Mouse (Mus musculus) MEL (cell line): ENCODE results near the gene Crhbp. TPM values are rescaled to one million over a fixed set of nuclear protein-coding genes. Genes with fewer than 3 reads are reported as not detected.

Source experiments
- DNase-seq: peaks from one replicate; pipeline ENCODE4 v3.0.0; 2011; ENCODE audit warnings: low read depth, low spot score
- H3K27ac ChIP-seq: 2 replicates; pipeline ENCODE4 v1.5.1; 2012; ENCODE audit warnings: low read depth, mild to moderate bottlenecking, control low read depth, low read length, moderate library complexity; ENCODE audit not compliant: control insufficient read depth
- H3K27me3 ChIP-seq, 2 experiments: fragments of 150-350 bp in 1 of 2; sonication (generic) in 1 of 2; 2 replicates each; pipeline ENCODE4 v1.6.1; 2012; ENCODE audit warnings: low read length in 2 of 2, mild to moderate bottlenecking in 2 of 2, improper control_type of control experiment in 1 of 2, moderate library complexity in 1 of 2; ENCODE audit not compliant: insufficient read depth in 2 of 2, control insufficient read depth in 1 of 2
- H3K36me3 ChIP-seq, 2 experiments: 2 replicates each; pipeline ENCODE4 v1.6.1; 2012 to 2014; ENCODE audit warnings: low read length in 2 of 2, improper control_type of control experiment in 1 of 2, inconsistent platforms in 1 of 2, mild to moderate bottlenecking in 1 of 2; ENCODE audit not compliant: insufficient read depth in 2 of 2, control insufficient read depth in 1 of 2
- H3K4me1 ChIP-seq, 2 experiments: fragments of 150-350 bp in 1 of 2; sonication (generic) in 1 of 2; 2 replicates each; pipeline ENCODE4 v1.6.1; 2012; ENCODE audit warnings: low read length in 2 of 2, improper control_type of control experiment in 1 of 2, mild to moderate bottlenecking in 1 of 2; ENCODE audit not compliant: insufficient read depth in 2 of 2, control insufficient read depth in 1 of 2
- H3K4me3 ChIP-seq, 2 experiments: fragments of 150-350 bp in 1 of 2; sonication (generic) in 1 of 2; 2 replicates each; pipeline ENCODE4 v1.5.1; 2012; ENCODE audit warnings: low read depth in 2 of 2, low read length in 2 of 2, mild to moderate bottlenecking in 2 of 2, moderate library complexity in 2 of 2, control low read depth in 1 of 2, improper control_type of control experiment in 1 of 2; ENCODE audit not compliant: control insufficient read depth in 1 of 2, insufficient read depth in 1 of 2
- H3K79me2 ChIP-seq: 2 replicates; pipeline ENCODE4 v1.6.1; 2012; ENCODE audit warnings: mild to moderate bottlenecking, low read length, moderate library complexity; ENCODE audit not compliant: control insufficient read depth, poor library complexity, insufficient read depth
- H3K9ac ChIP-seq: 2 replicates; pipeline ENCODE4 v1.6.1; 2012; ENCODE audit warnings: low read depth, mild to moderate bottlenecking, control low read depth, low read length, moderate library complexity; ENCODE audit not compliant: control insufficient read depth, poor library complexity, severe bottlenecking
- H3K9me3 ChIP-seq: fragments of 150-350 bp; sonication (generic); replicated peaks from 2 replicates; pipeline ENCODE4 v1.6.1; 2012; ENCODE audit warnings: mild to moderate bottlenecking, low read length, improper control_type of control experiment, moderate library complexity; ENCODE audit not compliant: insufficient read depth
- CTCF ChIP-seq, 3 experiments: IDR thresholded peaks in 2 of 3; conservative IDR thresholded peaks in 1 of 3; 2 replicates each; pipeline ENCODE4 v1.5.1; 2011 to 2012; ENCODE audit warnings: low read length in 3 of 3, low read depth in 2 of 3, mild to moderate bottlenecking in 2 of 3, improper control_type of control experiment in 1 of 3, inconsistent platforms in 1 of 3, mixed read lengths in 1 of 3, moderate library complexity in 1 of 3; ENCODE audit not compliant: control insufficient read depth in 1 of 3, insufficient read depth in 1 of 3, poor library complexity in 1 of 3, severe bottlenecking in 1 of 3
- ELF1 ChIP-seq: IDR thresholded peaks from 2 replicates; pipeline ENCODE4 v1.6.1; 2014; ENCODE audit warnings: low read depth, mild to moderate bottlenecking, inconsistent platforms, low read length, improper control_type of control experiment, moderate library complexity
- EP300 ChIP-seq, 2 experiments: IDR thresholded peaks; 2 replicates each; pipeline ENCODE4 v1.6.1; 2011; ENCODE audit warnings: improper control_type of control experiment in 2 of 2, low read length in 2 of 2, low read depth in 1 of 2, mild to moderate bottlenecking in 1 of 2
- GATA1 ChIP-seq: IDR thresholded peaks from 2 replicates; pipeline ENCODE4 v1.6.1; 2011; ENCODE audit warnings: low read depth, low read length, improper control_type of control experiment
- KAT2A ChIP-seq: conservative IDR thresholded peaks from 2 replicates; pipeline ENCODE4 v1.6.1; 2012; ENCODE audit warnings: low read depth, low read length, improper control_type of control experiment, inconsistent platforms
- MAFK ChIP-seq: IDR thresholded peaks from 2 replicates; pipeline ENCODE4 v1.6.1; 2011; ENCODE audit warnings: low read depth, mild to moderate bottlenecking, low read length, improper control_type of control experiment, borderline replicate concordance
- MAX ChIP-seq: IDR thresholded peaks from 2 replicates; pipeline ENCODE4 v1.6.1; 2011; ENCODE audit warnings: low read length, improper control_type of control experiment
- MEF2A ChIP-seq: IDR thresholded peaks from 2 replicates; pipeline ENCODE4 v1.6.1; 2014; ENCODE audit warnings: low read depth, mild to moderate bottlenecking, inconsistent platforms, low read length, improper control_type of control experiment; ENCODE audit not compliant: poor library complexity, insufficient replicate concordance, severe bottlenecking; ENCODE audit errors: extremely low read depth
- MXI1 ChIP-seq: IDR thresholded peaks from 2 replicates; pipeline ENCODE4 v1.6.1; 2011; ENCODE audit warnings: mild to moderate bottlenecking, low read depth, low read length, improper control_type of control experiment
- MYC ChIP-seq: IDR thresholded peaks from 2 replicates; pipeline ENCODE4 v1.6.1; 2011; ENCODE audit warnings: low read depth, mild to moderate bottlenecking, low read length, improper control_type of control experiment, moderate library complexity
- POLR2A ChIP-seq, 2 experiments: IDR thresholded peaks; 2 replicates each; pipeline ENCODE4 v1.6.1; 2011 to 2012; ENCODE audit warnings: low read length in 2 of 2, mild to moderate bottlenecking in 2 of 2, control low read depth in 1 of 2, improper control_type of control experiment in 1 of 2, low read depth in 1 of 2, moderate library complexity in 1 of 2; ENCODE audit not compliant: control insufficient read depth in 1 of 2, insufficient read depth in 1 of 2, poor library complexity in 1 of 2
- SIN3A ChIP-seq: IDR thresholded peaks from 2 replicates; pipeline ENCODE4 v1.6.1; 2012; ENCODE audit warnings: low read length, improper control_type of control experiment, inconsistent platforms
- TAL1 ChIP-seq: IDR thresholded peaks from 2 replicates; pipeline ENCODE4 v1.6.1; 2012; ENCODE audit warnings: mild to moderate bottlenecking, inconsistent platforms, low read length, moderate library complexity, mixed read lengths
- TBP ChIP-seq: IDR thresholded peaks from 2 replicates; pipeline ENCODE4 v1.8.0; 2011; ENCODE audit warnings: low read depth, low read length, improper control_type of control experiment
- TCF12 ChIP-seq: IDR thresholded peaks from 2 replicates; pipeline ENCODE4 v1.6.1; 2014; ENCODE audit warnings: low read depth, mild to moderate bottlenecking, inconsistent platforms, low read length, improper control_type of control experiment, moderate library complexity
- USF1 ChIP-seq: IDR thresholded peaks from 2 replicates; pipeline ENCODE4 v1.6.1; 2014; ENCODE audit warnings: low read depth, mild to moderate bottlenecking, inconsistent platforms, low read length, improper control_type of control experiment, moderate library complexity
- USF2 ChIP-seq, 2 experiments: IDR thresholded peaks; 2 replicates each; pipeline ENCODE4 v1.6.1; 2011 to 2012; ENCODE audit warnings: improper control_type of control experiment in 2 of 2, low read length in 2 of 2, borderline replicate concordance in 1 of 2, inconsistent platforms in 1 of 2, low read depth in 1 of 2, mild to moderate bottlenecking in 1 of 2; ENCODE audit not compliant: insufficient read depth in 1 of 2
- ZKSCAN1 ChIP-seq: IDR thresholded peaks from 2 replicates; pipeline ENCODE4 v1.6.1; 2012; ENCODE audit warnings: low read depth, mild to moderate bottlenecking, inconsistent platforms, low read length, improper control_type of control experiment, moderate library complexity
- ZMIZ1 ChIP-seq: IDR thresholded peaks from 2 replicates; pipeline ENCODE4 v1.6.1; 2012; ENCODE audit warnings: low read depth, mild to moderate bottlenecking, inconsistent platforms, low read length, improper control_type of control experiment, moderate library complexity
- polyA plus RNA-seq, 2 experiments: library from polyadenylated mRNA; stranded (reverse) in 1 of 2; unstranded in 1 of 2; fragments of >175 nt in 1 of 2; fragments of >200 nt in 1 of 2; gene quantifications; 2 replicates each; pipeline versions ENCODE4 v1.2.1 to v1.2.4; 2012; ENCODE audit warnings: low replicate concordance in 2 of 2, low read depth in 1 of 2; ENCODE audit not compliant: insufficient read length in 2 of 2, insufficient read depth in 1 of 2, missing spikeins in 1 of 2
- total RNA-seq: library from RNA; depleted of rRNA; stranded (reverse); fragments of 300-350 nt; gene quantifications from 2 replicates; pipeline ENCODE4 v1.2.3, GENCODE M21; 2012

The Crhbp gene
- total and polyA plus RNA-seq, 3 experiments = not detected

- no peak for TF ChIP-seq EP300 (IDR thresholded peaks at IDR 0.05; ENCODE audit: low read depth in 1 of 2, low read length in 2 of 2)
- no peak for TF ChIP-seq USF2 (IDR thresholded peaks at IDR 0.05; ENCODE audit: borderline replicate concordance in 1 of 2, insufficient read depth in 1 of 2, low read depth in 1 of 2, low read length in 2 of 2)
- no peak for TF ChIP-seq KAT2A
- no peak for TF ChIP-seq POLR2A (IDR thresholded peaks at IDR 0.05; ENCODE audit: control insufficient read depth in 1 of 2, insufficient read depth in 1 of 2, low read depth in 1 of 2, low read length in 2 of 2, poor library complexity in 1 of 2)
- TF ChIP-seq GATA1 = no peak
- TF ChIP-seq ZMIZ1 = no peak
- no peak for TF ChIP-seq USF1
- TF ChIP-seq ELF1 = no peak
- TF ChIP-seq MAFK = no peak
- TF ChIP-seq CTCF (IDR thresholded peaks at IDR 0.05 in 2 of 3, conservative IDR thresholded peaks at IDR 0.05 in 1 of 3; ENCODE audit: control insufficient read depth in 1 of 3, insufficient read depth in 1 of 3, low read depth in 2 of 3, low read length in 3 of 3, poor library complexity in 1 of 3, severe bottlenecking in 1 of 3) = peak; percentile 65 to 82 (median 72)
- no peak for TF ChIP-seq MAX
- no peak for TF ChIP-seq MEF2A
Observed at GRCm38 (mm10) chr13:95481428-95481827, 36.7 kb upstream of the Crhbp start (continued).

GRCm38 (mm10) chr13:95478671-95479413 is 34.1 kb upstream of the Crhbp start, which contains the start of gene S100z:
Gene S100z, minus strand, starts transcription at chr13:95478721.
- H3K4me1 ChIP-seq = peaks cover 18 to 28% of the 10 kb centered on the region in 2 experiments
- TF ChIP-seq ZMIZ1 (no peak), TBP (no peak), EP300 (IDR thresholded peaks at IDR 0.05; ENCODE audit: low read depth in 1 of 2, low read length in 2 of 2) (no peak), MXI1 (no peak), MYC (no peak), TCF12 (no peak), TAL1 (no peak), GATA1 (no peak), KAT2A (no peak), ELF1 (no peak), SIN3A (no peak), ZKSCAN1 (no peak)

More at GRCm38 (mm10) chr13:95478671-95479413, 34.1 kb upstream of the Crhbp start, which contains the start of gene S100z:
- no peaks in the 10 kb centered on the region for H3K9me3 ChIP-seq
- peak within 1 kb of the TSS; percentile 73; the same call in 1 of the 2 replicates for H3K27ac ChIP-seq
- H3K4me3 ChIP-seq = peak within 1 kb of the TSS in 1 of 2 experiments; percentile 15; a peak in 1 of 4 replicates
- peaks cover 0 to 17% of the 10 kb centered on the region in 2 experiments; a peak in 2 of 4 replicates for H3K36me3 ChIP-seq
- no peak within 1 kb of the TSS for H3K9ac ChIP-seq
- no peaks in the 10 kb centered on the region; a peak in 1 of 4 replicates for H3K27me3 ChIP-seq
- H3K79me2 ChIP-seq = no peaks in the 10 kb centered on the region
- DNase-seq = no peak
